In genomic region chr17:35813245-35813647, GRCm38 (mm10) we compare ENCODE assay signal across 7 mouse cellular contexts. TPM values are rescaled to one million over a fixed set of nuclear protein-coding genes. Genes with fewer than 3 reads are reported as not detected.
A peak's percentile ranks its signal among the peaks of the same experiment; 100 is the strongest.
DNase-seq lines count a peak whose midpoint lies in the region; ATAC-seq and TF ChIP-seq lines count a peak whose summit lies in the region.

No protein-coding gene starts in this region.

- 0 out of 2 replicates have a peak overlapping the region, but pooled peaks have one; percentile 12 for H3K4me2 ChIP-seq in lung, embryonic 14.5 days

- ATAC-seq in granulocyte monocyte progenitor cell, adult 5-6 weeks (replicated peaks; ENCODE audit: poor library complexity, severe bottlenecking), result peak; percentile 76
- peak; percentile 69 for ATAC-seq in lung, embryonic 14.5 days (ENCODE audit: insufficient read depth)

- H3K27me3 ChIP-seq in lung, embryonic 14.5 days (ENCODE audit: insufficient read depth, low read length), result no peaks in the 10 kb centered on the region

- no peak overlapping the region for H3K4me3 ChIP-seq in lung, embryonic 14.5 days (ENCODE audit: low read depth, low read length)

- H3K9ac ChIP-seq in lung, embryonic 14.5 days, result no peak overlapping the region

- no peaks in the 10 kb centered on the region for H3K36me3 ChIP-seq in lung, embryonic 14.5 days (ENCODE audit: insufficient read depth)

- peak; percentile 36 to 44 for DNase-seq in spleen, adult 18-20 months
- DNase-seq in spleen, adult 12 weeks (ENCODE audit: low spot score), result no peak
- DNase-seq in brain, adult 2 months (ENCODE audit: low read depth, low spot score), result peak; percentile 79
- peak; percentile 97 to 98 for DNase-seq in kidney, adult 8-10 months
- DNase-seq in lung, embryonic 14.5 days, result peak; percentile 96
- peak; percentile 98 for DNase-seq in skeletal muscle tissue, adult 2 months (ENCODE audit: low read depth, low spot score)

- WGBS in lung, embryonic 14.5 days, result 16% methylated on average over 7 of the region's 7 CpGs

- no peaks in the 10 kb centered on the region for H3K9me3 ChIP-seq in lung, embryonic 14.5 days (ENCODE audit: low read depth, low read length)

- no peak for TF ChIP-seq CTCF in lung, embryonic 14.5 days (IDR thresholded peaks at IDR 0.05; ENCODE audit: low read depth)

- peaks cover 27% of the 10 kb centered on the region for H3K4me1 ChIP-seq in lung, embryonic 14.5 days (ENCODE audit: insufficient read depth)

- peak overlapping the region; percentile 89 for H3K27ac ChIP-seq in lung, embryonic 14.5 days (ENCODE audit: low read depth)

RNA-seq across cellular contexts. Expression of gene Ier3, which starts 8.2 kb away (rescaled TPM):
- total RNA-seq in granulocyte monocyte progenitor cell, adult 5-6 weeks (2014; fragmentation: Nextera tagmentation), result 4.6 and 18.1 TPM in 2 replicates
- 44.3 and 53.7 TPM in 2 replicates for total RNA-seq in granulocyte monocyte progenitor cell, adult 5-6 weeks (2017)
- polyA plus RNA-seq in lung, embryonic 14.5 days (2014; fragmentation: Nextera tagmentation; extraction: Ambion mirVana), result 5.0 and 7.1 TPM in 2 replicates

RNA-seq across cellular contexts. Expression of gene Flot1, which starts 9.8 kb away (rescaled TPM):
- 66.8 and 109 TPM in 2 replicates for total RNA-seq in granulocyte monocyte progenitor cell, adult 5-6 weeks (2014; fragmentation: Nextera tagmentation)
- total RNA-seq in granulocyte monocyte progenitor cell, adult 5-6 weeks (2017), result 58.3 and 63.6 TPM in 2 replicates
- polyA plus RNA-seq in lung, embryonic 14.5 days (2014; fragmentation: Nextera tagmentation; extraction: Ambion mirVana), result 30.9 and 32.5 TPM in 2 replicates

RNA-seq across cellular contexts. Expression of gene Tubb5, which starts 24.9 kb away (rescaled TPM):
- 640 and 699 TPM in 2 replicates for total RNA-seq in granulocyte monocyte progenitor cell, adult 5-6 weeks (2014; fragmentation: Nextera tagmentation)
- 874 and 1,022 TPM in 2 replicates for total RNA-seq in granulocyte monocyte progenitor cell, adult 5-6 weeks (2017)
- 1,155 and 1,206 TPM in 2 replicates for polyA plus RNA-seq in lung, embryonic 14.5 days (2014; fragmentation: Nextera tagmentation; extraction: Ambion mirVana)

RNA-seq across cellular contexts. Expression of gene Mdc1, which starts 28.1 kb away (rescaled TPM):
- 103 and 159 TPM in 2 replicates for total RNA-seq in granulocyte monocyte progenitor cell, adult 5-6 weeks (2014; fragmentation: Nextera tagmentation)
- total RNA-seq in granulocyte monocyte progenitor cell, adult 5-6 weeks (2017), result 23.7 and 28.6 TPM in 2 replicates
- polyA plus RNA-seq in lung, embryonic 14.5 days (2014; fragmentation: Nextera tagmentation; extraction: Ambion mirVana), result 19.5 and 21.6 TPM in 2 replicates

RNA-seq across cellular contexts. Expression of gene Nrm, which starts 47.9 kb away (rescaled TPM):
- total RNA-seq in granulocyte monocyte progenitor cell, adult 5-6 weeks (2014; fragmentation: Nextera tagmentation), result 66.8 and 88.9 TPM in 2 replicates
- 41.5 and 46.0 TPM in 2 replicates for total RNA-seq in granulocyte monocyte progenitor cell, adult 5-6 weeks (2017)
- polyA plus RNA-seq in lung, embryonic 14.5 days (2014; fragmentation: Nextera tagmentation; extraction: Ambion mirVana), result 69.2 and 72.0 TPM in 2 replicates
